Mouse (Mus musculus) adrenal gland, adult 8-10 months (tissue): ENCODE data around the gene Kcna7. TPM values are rescaled to one million over a fixed set of nuclear protein-coding genes. Genes with fewer than 3 reads are reported as not detected.
"Not testable (repeated sequence)": the region's sequence is repeated elsewhere in the genome, so short reads cannot be mapped to it uniquely, and the experiment has no call there.

Source experiments
- DNase-seq: peaks from one replicate; pipeline ENCODE4 v3.0.0; 2022
- total RNA-seq, 4 experiments: library from RNA; stranded (reverse); gene quantifications; 2 replicates each; pipeline ENCODE4 v1.2.4; 2022

The Kcna7 gene
- total RNA-seq, 4 experiments from 2014 or later = not detected

- peak; percentile 100 for DNase-seq
These were observed 9.7 kb upstream of the Kcna7 start, which contains the start of gene Snrnp70 for GRCm38 (mm10) chr7:45395578-45396336. Gene Snrnp70 (minus strand): TSS chr7:45395742.

- not testable (repeated sequence) for DNase-seq
These were observed 9.1 kb upstream of the Kcna7 start for GRCm38 (mm10) chr7:45396337-45396775.

- DNase-seq = no peak
These were observed 8.7 kb upstream of the Kcna7 start for GRCm38 (mm10) chr7:45396787-45397186.

GRCm38 (mm10) chr7:45401521-45402085 is 3.9 kb upstream of the Kcna7 start:
- DNase-seq = no peak

- no peak for DNase-seq
These were observed 1.8 kb upstream of the Kcna7 start for GRCm38 (mm10) chr7:45403532-45404261.

GRCm38 (mm10) chr7:45406157-45407156 is 1.0 kb downstream of the Kcna7 start:
- no peak for DNase-seq

- no peak for DNase-seq
These were observed 2.4 kb downstream of the Kcna7 start for GRCm38 (mm10) chr7:45407836-45408235.

GRCm38 (mm10) chr7:45408351-45408750 is 2.9 kb downstream of the Kcna7 start:
- no peak for DNase-seq

GRCm38 (mm10) chr7:45408949-45409348 is 3.5 kb downstream of the Kcna7 start:
- no peak for DNase-seq

GRCm38 (mm10) chr7:45409497-45410163 is 4.2 kb downstream of the Kcna7 start:
- no peak for DNase-seq

GRCm38 (mm10) chr7:45412421-45412820 is 7.0 kb downstream of the Kcna7 start:
- DNase-seq = no peak

GRCm38 (mm10) chr7:45413113-45413863 is 7.8 kb downstream of the Kcna7 start, which contains the start of gene Ntf5:
Gene Ntf5 (plus strand): TSS chr7:45413695.
- DNase-seq = no peak

- DNase-seq = no peak
These were observed 8.6 kb downstream of the Kcna7 start for GRCm38 (mm10) chr7:45413864-45414739.

GRCm38 (mm10) chr7:45414740-45415224 is 9.3 kb downstream of the Kcna7 start:
- no peak for DNase-seq

- DNase-seq = no peak
These were observed 10.2 kb downstream of the Kcna7 start for GRCm38 (mm10) chr7:45415636-45416035.

- DNase-seq = no peak
These were observed 12.6 kb downstream of the Kcna7 start for GRCm38 (mm10) chr7:45417962-45418492.

- DNase-seq = no peak
These were observed 14.6 kb downstream of the Kcna7 start for GRCm38 (mm10) chr7:45419859-45420614.

GRCm38 (mm10) chr7:45420615-45420919 is 15.1 kb downstream of the Kcna7 start, which contains the start of gene Lhb:
Gene Lhb (plus strand): TSS chr7:45420820.
- DNase-seq = no peak
